Mouse (Mus musculus) gastrocnemius, adult 8-10 months (tissue): ENCODE data around the gene Mras. TPM values are rescaled to one million over a fixed set of nuclear protein-coding genes. Genes with fewer than 3 reads are reported as not detected.

Source experiments
- DNase-seq, 2 experiments: peaks; one replicate each; pipeline ENCODE4 v3.0.0; 2022; ENCODE audit warnings: low spot score in 2 of 2
- total RNA-seq, 4 experiments: library from RNA; stranded (reverse); gene quantifications; 2 replicates each; pipeline ENCODE4 v1.2.4; 2022

Mras gene
- total RNA-seq, 4 experiments from 2014 or later: 3.5 to 7.7 (median 4.5) TPM

DNA sequence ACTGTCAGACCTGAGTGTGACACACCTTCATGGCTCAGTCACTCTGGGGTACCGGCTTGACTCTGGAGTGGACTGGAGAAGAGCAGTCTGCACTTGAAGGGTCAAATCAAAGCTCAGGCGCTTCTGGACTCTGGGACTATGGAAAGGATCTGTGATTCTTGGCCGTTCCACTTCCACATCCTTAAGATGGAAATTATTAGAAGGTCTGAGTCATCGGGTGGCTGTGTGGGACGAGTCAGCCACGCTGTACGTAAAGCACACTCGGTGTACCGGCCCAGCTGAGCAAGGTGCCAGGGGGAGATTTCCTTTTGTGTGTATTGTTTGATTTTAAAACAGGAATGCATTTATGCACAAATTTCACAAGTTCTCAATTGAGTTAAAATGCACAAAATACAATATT is 75.2 kb downstream of the Mras start:
- DNase-seq: no peak

GRCm38 (mm10) chr9:99359012-99359411 is 78.2 kb downstream of the Mras start:
- no peak for DNase-seq

- DNase-seq: no peak
These were observed 79.1 kb downstream of the Mras start, which contains the start of gene Esyt3 for GRCm38 (mm10) chr9:99357921-99358692. Gene Esyt3 (minus strand): TSS chr9:99358557.

GRCm38 (mm10) chr9:99357561-99357920 is 79.6 kb downstream of the Mras start:
- DNase-seq: no peak

DNA sequence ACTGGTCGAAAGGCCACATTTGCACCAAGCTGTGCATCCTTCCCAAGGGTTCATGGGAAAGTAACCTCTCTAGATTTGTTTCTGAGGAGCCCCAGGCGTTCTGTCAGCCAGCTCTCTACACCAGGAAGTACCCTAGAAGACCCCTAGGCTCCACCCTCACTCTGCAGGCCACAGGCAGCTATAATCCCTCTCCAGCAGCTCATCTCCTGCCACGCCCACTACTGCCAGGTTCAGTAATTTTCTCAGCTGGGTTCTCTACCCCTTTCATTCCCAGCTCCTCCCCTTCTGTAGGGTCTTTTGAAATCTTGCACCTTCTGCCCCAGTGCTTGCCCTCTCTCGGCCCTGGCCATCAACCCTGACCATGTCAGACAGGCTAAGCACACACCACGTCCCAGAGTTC is 81.2 kb downstream of the Mras start:
- no peak for DNase-seq

- no peak for DNase-seq
These were observed 82.4 kb downstream of the Mras start for GRCm38 (mm10) chr9:99354796-99355195.

DNA sequence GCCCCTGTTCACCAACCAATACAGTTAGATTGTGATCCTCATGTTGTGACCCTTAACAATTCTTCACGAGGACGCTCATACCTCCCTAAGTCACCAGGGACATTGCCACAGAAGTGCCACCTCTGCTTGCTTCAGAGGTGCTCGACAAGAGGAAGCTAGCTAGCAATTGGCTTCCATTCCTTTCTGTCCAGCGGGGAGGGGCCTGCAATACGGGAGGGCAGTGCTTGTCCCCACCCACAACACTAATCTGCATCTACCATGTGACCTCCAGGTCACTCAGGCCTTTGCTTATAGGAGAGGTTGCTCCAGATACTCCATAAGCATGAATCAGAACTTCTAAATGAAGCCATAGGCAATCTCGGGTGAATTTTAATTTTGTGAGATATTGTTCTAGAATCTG is 83.8 kb downstream of the Mras start:
- DNase-seq: no peak

DNA sequence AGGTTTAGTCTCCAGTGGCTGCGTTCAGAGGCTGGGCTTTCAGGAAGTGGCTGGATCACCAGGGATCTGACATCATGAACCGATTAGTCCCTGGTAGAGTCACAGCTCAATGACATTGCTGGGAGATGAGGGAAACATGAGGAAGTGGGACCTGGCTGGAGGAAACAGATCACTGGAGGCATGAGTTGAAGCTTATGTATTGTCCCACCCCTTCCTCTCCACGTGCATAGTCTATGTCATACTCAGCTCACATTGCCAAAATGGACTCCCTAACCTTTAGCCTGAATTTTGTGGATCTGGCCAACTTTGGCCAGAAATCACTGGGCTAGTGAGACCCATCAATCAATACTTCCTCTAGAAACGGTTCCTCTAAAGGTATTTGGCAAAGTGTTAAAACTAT is 84.2 kb downstream of the Mras start:
- DNase-seq: no peak

DNA sequence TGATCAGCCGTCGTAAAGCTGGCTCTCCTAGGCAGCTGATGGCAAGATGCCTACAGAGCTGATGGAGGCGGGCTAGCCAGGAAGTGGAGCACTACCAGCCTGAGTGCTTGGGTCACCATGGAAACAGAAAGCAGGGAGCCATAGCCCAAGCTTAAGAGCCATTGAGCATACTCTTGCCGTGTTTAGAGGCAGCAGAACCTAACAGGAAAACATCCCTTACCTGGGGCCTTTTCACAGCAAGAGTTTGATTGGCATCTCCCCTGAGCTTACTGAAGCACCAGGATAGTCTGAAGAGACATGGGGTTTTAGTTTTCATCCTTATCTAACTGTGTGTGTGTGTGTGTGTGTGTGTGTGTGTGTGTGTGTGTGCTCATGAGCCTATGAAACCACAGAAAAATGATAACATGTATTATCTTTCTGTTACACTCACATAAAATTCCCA is 91.8 kb downstream of the Mras start:
- no peak for DNase-seq

DNA sequence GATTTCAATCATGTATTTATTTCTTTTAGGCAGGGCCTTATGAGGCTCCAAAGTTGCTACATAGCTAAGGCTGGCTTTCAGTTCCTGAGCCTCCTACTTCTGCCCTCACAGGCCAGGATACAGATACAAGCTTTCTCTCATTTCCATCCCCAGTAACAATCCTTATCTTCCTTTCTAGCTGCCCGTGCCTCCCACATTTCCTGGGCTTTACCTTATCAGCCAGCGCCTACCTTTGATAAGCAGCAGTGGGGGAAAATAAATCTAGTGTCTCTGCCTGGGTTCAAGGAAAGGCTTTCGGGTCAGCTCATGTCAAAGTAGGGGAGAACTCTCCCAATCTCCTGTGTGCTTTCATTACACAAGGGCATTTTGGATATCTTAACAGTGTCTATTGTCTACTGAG is 95.6 kb downstream of the Mras start:
- no peak for DNase-seq

GRCm38 (mm10) chr9:99340126-99340525 is 97.1 kb downstream of the Mras start:
- no peak for DNase-seq

DNA sequence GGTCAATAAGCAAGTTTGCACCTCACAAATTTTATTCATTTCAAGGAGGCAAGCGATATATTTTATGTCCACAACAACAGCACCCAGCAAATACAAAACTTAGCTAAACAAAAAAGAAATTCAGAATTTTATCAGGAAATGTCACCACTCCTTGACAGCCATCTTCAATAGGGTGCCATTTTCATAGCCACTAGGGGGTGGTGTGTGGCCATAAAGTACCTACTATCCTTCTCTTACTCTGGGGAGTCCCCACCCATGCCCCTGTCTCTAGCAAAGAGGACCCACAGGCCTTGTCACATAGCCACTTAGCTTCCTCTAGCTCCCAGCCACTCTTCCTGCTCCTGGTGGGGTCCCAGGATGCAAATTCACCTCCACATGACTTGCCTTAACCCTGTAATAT is 98.0 kb downstream of the Mras start:
- DNase-seq: no peak

- no peak for DNase-seq
These were observed 98.9 kb downstream of the Mras start for GRCm38 (mm10) chr9:99338293-99338692.

DNA sequence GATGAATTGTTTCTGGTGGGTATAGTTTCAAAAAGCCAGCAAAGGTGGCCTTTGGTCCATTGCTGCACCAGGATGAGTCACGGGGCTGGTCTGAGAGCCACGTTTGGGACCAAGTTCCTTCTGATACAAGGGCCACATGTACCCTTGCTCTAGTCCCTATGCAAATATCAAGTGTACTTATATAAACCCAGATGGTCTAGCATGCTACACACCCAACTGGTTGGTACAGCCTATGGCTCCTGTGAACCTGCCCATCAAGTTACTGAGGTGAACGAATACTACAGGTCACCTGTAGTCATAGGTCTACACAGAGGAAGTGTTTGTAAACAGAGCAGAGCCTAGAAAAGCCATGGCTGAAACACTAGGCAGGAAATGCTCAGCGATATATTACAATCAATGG is 100.6 kb downstream of the Mras start:
- DNase-seq: no peak

Other genes with a start within 250 kb of the Mras start
- not detected for gene Faiml, start 200.1 kb downstream of the Mras start, total RNA-seq
- 1 to 10 TPM; 2.2 to 2.8 (median 2.5) TPM for gene Cep70, start 194.0 kb downstream of the Mras start, total RNA-seq
- gene Esyt3, start 78.8 kb downstream of the Mras start, total RNA-seq: not detected
- gene Nme9, start 14.1 kb upstream of the Mras start, total RNA-seq: not detected
- gene Armc8, start 131.5 kb upstream of the Mras start, total RNA-seq: 10 to 100 TPM; 21.6 to 24.5 (median 22.7) TPM
- gene Dbr1, start 138.4 kb upstream of the Mras start, total RNA-seq: 1 to 10 TPM; 4.0 to 6.5 (median 5.5) TPM
- not detected for gene A4gnt, start 175.1 kb upstream of the Mras start, total RNA-seq
- gene Dzip1l, start 192.1 kb upstream of the Mras start, total RNA-seq: 1 to 10 TPM; 1.1 to 2.1 (median 1.4) TPM